Mouse (Mus musculus) lung, postnatal 0 days (tissue): ENCODE measurements around the gene Dusp11.

Experiments
- CTCF ChIP-seq: IDR thresholded peaks from 2 replicates; pipeline ENCODE4 v1.5.1; 2016; ENCODE audit warnings: antibody characterized with exemption, mild to moderate bottlenecking
- EP300 ChIP-seq: IDR thresholded peaks from 2 replicates; pipeline ENCODE4 v1.6.1; 2016; ENCODE audit warnings: antibody characterized with exemption, mild to moderate bottlenecking, control low read depth

- no peak for TF ChIP-seq CTCF
- TF ChIP-seq EP300, result no peak
These were observed 44.9 kb downstream of the Dusp11 start for GRCm38 (mm10) chr6:85916596-85916995.
